Mouse (Mus musculus) frontal cortex, adult 2 months (tissue): ENCODE results near the gene Ubxn2a. TPM values are rescaled to one million over a fixed set of nuclear protein-coding genes. Genes with fewer than 3 reads are reported as not detected.
A peak's percentile ranks its signal among the peaks of the same experiment; 100 is the strongest.

Experiments used
- DNase-seq, 2 experiments: peaks; one replicate each; pipeline ENCODE4 v3.0.0; 2022; ENCODE audit warnings: low spot score in 1 of 2; ENCODE audit errors: extremely low spot score in 1 of 2
- polyA plus RNA-seq: library from polyadenylated mRNA; depleted of rRNA; stranded (reverse); fragments of >200 nt; gene quantifications from 2 replicates; pipeline ENCODE4 v1.2.3, GENCODE M21; 2012

Ubxn2a gene
- polyA plus RNA-seq, 1 experiment: 26.3 TPM

GRCm38 (mm10) chr12:4882086-4882485 lies 25.4 kb downstream of the Ubxn2a start:
- no peak for DNase-seq

- DNase-seq: no peak
Observed at GRCm38 (mm10) chr12:4879048-4879447, 28.5 kb downstream of the Ubxn2a start.

GRCm38 (mm10) chr12:4878296-4878783 lies 29.2 kb downstream of the Ubxn2a start:
- DNase-seq: no peak

- DNase-seq: no peak
Observed at GRCm38 (mm10) chr12:4875623-4876022, 31.9 kb downstream of the Ubxn2a start.

- peak in 1 of 2 experiments; percentile 36 for DNase-seq
Observed at GRCm38 (mm10) chr12:4874161-4874927, 33.2 kb downstream of the Ubxn2a start, which contains the start of gene Mfsd2b. Gene Mfsd2b, minus strand, starts transcription at chr12:4874359.

GRCm38 (mm10) chr12:4873531-4873930 lies 34.0 kb downstream of the Ubxn2a start:
- DNase-seq: no peak

- no peak for DNase-seq
Observed at GRCm38 (mm10) chr12:4872983-4873477, 34.5 kb downstream of the Ubxn2a start.

GRCm38 (mm10) chr12:4872273-4872672 lies 35.2 kb downstream of the Ubxn2a start:
- DNase-seq: no peak

- no peak for DNase-seq
Observed at GRCm38 (mm10) chr12:4871260-4871659, 36.2 kb downstream of the Ubxn2a start.

- DNase-seq: no peak
Observed at GRCm38 (mm10) chr12:4868924-4869323, 38.6 kb downstream of the Ubxn2a start.

- peak in 1 of 2 experiments; percentile 73 for DNase-seq
Observed at GRCm38 (mm10) chr12:4864338-4864690, 43.2 kb downstream of the Ubxn2a start.

- peak in 1 of 2 experiments; percentile 12 for DNase-seq
Observed at GRCm38 (mm10) chr12:4863654-4864337, 43.7 kb downstream of the Ubxn2a start.

- no peak for DNase-seq
Observed at GRCm38 (mm10) chr12:4862672-4863071, 44.8 kb downstream of the Ubxn2a start.

GRCm38 (mm10) chr12:4859241-4859914 lies 48.1 kb downstream of the Ubxn2a start:
- no peak for DNase-seq

GRCm38 (mm10) chr12:4856834-4857233 lies 50.7 kb downstream of the Ubxn2a start:
- no peak for DNase-seq

GRCm38 (mm10) chr12:4856160-4856559 lies 51.3 kb downstream of the Ubxn2a start:
- DNase-seq: no peak

GRCm38 (mm10) chr12:4843741-4844140 lies 63.8 kb downstream of the Ubxn2a start:
- peak in 1 of 2 experiments; percentile 40 for DNase-seq

- DNase-seq: peak; percentile 91 to 95
Observed at GRCm38 (mm10) chr12:4842890-4843597, 64.5 kb downstream of the Ubxn2a start, which contains the start of gene Wdcp. Gene Wdcp, plus strand, starts transcription at chr12:4843303.

GRCm38 (mm10) chr12:4842456-4842855 lies 65.0 kb downstream of the Ubxn2a start:
- DNase-seq: no peak

GRCm38 (mm10) chr12:4841392-4841887 lies 66.1 kb downstream of the Ubxn2a start, which contains the start of gene Fkbp1b:
Gene Fkbp1b, minus strand, starts transcription at chr12:4841591.
- peak in 1 of 2 experiments; percentile 32 for DNase-seq
